Mouse (Mus musculus): ENCODE measurements around the gene Tor1a.

- TF ChIP-seq CTCF (IDR thresholded peaks at IDR 0.05; ENCODE audit: control insufficient read depth, insufficient read depth, insufficient read length) = no peak
- TF ChIP-seq MAX (IDR thresholded peaks at IDR 0.05) = no peak
- TF ChIP-seq CEBPB (IDR thresholded peaks at IDR 0.05; ENCODE audit: low read depth) = no peak
- TF ChIP-seq USF1 (IDR thresholded peaks at IDR 0.05; ENCODE audit: low read depth) = no peak
These were observed 52.9 kb downstream of the Tor1a start for GRCm38 (mm10) chr2:30914836-30915235.
